Mouse (Mus musculus) gastrocnemius, adult 2 months (tissue): ENCODE measurements around the gene Nicn1. TPM values are rescaled to one million over a fixed set of nuclear protein-coding genes. Genes with fewer than 3 reads are reported as not detected.
"Not testable (repeated sequence)": the region's sequence is repeated elsewhere in the genome, so short reads cannot be mapped to it uniquely, and the experiment has no call there.

Experiments used
- DNase-seq: peaks from one replicate; pipeline ENCODE4 v3.0.0; 2022
- H3K27ac ChIP-seq: fragments of 200-600 bp; 2 replicates; pipeline ENCODE4 v1.8.1; 2022; ENCODE audit warnings: mild to moderate bottlenecking
- H3K4me3 ChIP-seq: fragments of 200-600 bp; 2 replicates; pipeline ENCODE4 v1.8.1; 2022; ENCODE audit warnings: mild to moderate bottlenecking, moderate library complexity
- CTCF ChIP-seq: fragments of 200-600 bp; IDR thresholded peaks from 2 replicates; pipeline ENCODE4 v1.8.1; 2022; ENCODE audit warnings: antibody characterized with exemption, mild to moderate bottlenecking, moderate library complexity
- intact Hi-C: fragments of 180-260 bp; cut with DNase I; formaldehyde crosslinking; loops from one replicate; pipeline ENCODE4 v1.15.1; 2025
- total RNA-seq, 2 experiments: library from RNA; stranded (reverse); gene quantifications; 2 replicates each; pipeline ENCODE4 v1.2.3; 2021

Gene Nicn1
- total RNA-seq, 2 experiments from 2014 or later, result 9.3 to 11.9 TPM

DNA sequence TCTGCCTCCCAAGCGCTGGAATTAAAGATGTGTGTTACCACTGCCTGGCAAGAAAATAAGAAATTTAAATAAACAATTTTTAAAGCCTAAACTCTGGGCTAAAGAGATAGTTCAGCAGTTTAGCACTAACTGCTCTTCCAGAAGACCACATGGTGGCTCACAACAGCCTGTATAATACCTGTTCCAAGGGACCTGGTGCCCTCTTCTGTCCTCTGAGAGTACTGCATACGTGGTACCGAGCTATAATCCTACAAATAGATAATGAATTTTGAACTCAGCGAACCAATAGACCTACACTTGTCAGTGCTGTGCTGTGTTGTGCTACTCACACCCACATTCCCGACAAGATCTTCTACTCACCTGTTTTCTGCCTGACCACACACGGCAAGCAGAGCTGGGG lies 5.8 kb upstream of the Nicn1 start:
- no peak overlapping the region for H3K4me3 ChIP-seq
- peak; percentile 98 for TF ChIP-seq CTCF
- intact Hi-C loops, result loop anchor here (1.0 kb wide), 2 partner anchors 83 to 189 kb away; no protein-coding TSS in a partner anchor
- H3K27ac ChIP-seq, result 0 out of 2 replicates have a peak overlapping the region, but pooled peaks have one; percentile 39
- peak; percentile 78 for DNase-seq

DNA sequence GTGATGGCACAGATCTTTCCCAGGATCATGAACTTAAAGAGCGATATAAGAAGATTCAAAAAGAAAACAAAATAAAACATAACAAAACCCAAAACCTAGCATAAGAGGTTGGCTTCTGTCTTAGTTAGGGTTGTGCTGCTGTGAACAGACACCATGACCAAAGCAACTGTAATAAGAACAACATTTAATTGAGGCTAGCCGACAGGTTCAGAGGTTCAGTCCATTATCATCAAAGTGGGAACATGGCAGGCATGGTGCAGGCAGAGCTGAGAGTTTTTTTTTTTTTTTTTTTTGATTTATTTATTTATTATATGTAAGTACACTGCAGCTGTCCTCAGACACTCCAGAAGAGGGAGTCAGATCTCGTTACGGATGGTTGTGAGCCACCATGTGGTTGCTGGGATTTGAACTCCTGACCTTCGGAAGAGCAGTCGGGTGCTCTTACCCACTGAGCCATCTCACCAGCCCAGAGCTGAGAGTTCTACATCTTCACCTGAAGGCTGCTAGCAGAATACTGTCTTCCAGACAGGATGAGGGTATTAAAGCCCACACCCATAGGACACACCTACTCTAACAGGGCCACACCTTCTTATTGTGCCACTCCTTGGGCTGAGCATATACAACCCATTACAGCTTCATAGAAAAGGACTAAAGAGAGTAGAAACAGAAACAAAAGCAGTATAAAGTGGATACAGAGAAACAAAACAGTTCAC lies 2.5 kb upstream of the Nicn1 start:
- not testable (repeated sequence) for H3K27ac ChIP-seq, DNase-seq, H3K4me3 ChIP-seq
- intact Hi-C loops, result loop anchor here (5.0 kb wide), 1 partner anchor 125 kb away; no protein-coding TSS in a partner anchor

DNA sequence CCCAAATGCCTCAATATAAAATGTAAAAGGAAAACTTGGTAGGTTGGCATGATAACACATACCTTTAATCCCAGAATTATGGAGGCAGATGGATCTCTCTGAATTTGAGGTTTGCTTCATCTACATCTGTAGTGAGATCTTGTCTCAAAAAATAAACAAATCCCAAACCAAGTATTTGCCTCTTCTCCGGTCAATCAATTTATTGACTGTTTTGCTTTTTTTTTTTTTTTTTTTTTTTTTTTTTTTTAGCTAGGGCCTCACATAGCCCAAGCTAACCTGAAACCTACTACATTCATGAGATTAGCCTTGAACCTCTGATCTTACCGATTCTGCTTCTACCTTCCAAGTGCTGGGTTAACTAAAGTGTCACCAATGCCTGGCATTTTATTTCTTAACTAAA lies 882 bp upstream of the Nicn1 start:
- H3K4me3 ChIP-seq, result no peak overlapping the region
- intact Hi-C loops, result loop anchor here (5.0 kb wide), 1 partner anchor 123 kb away; no protein-coding TSS in a partner anchor
- no peak for TF ChIP-seq CTCF
- H3K27ac ChIP-seq, result peak overlapping the region; percentile 91; the same call in 1 of the 2 replicates
- DNase-seq, result no peak

DNA sequence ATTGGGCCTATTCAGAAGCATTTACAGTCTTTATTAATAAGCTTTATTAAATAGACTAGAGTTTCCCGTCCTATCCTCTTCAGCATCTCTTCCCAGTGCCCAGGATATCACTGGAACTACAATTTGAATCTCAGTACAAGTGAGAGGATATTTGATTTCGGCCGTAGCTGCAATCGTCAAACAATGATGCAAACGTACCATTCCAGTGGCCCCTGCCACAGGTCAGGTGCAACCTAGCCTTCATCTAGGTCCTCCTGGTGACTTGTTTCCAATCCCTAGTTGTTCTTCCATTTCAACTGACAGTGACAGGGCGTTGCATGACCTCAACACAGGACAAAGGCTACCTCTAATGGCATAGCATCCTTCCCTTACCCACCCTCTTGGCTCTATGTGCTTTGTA lies 544 bp downstream of the Nicn1 start:
- no peak for DNase-seq
- intact Hi-C loops, result no loop called here
- no peak for TF ChIP-seq CTCF
- Histone ChIP-seq H3K27ac (peak overlapping the region; percentile 91), H3K4me3 (peak overlapping the region; percentile 79)

DNA sequence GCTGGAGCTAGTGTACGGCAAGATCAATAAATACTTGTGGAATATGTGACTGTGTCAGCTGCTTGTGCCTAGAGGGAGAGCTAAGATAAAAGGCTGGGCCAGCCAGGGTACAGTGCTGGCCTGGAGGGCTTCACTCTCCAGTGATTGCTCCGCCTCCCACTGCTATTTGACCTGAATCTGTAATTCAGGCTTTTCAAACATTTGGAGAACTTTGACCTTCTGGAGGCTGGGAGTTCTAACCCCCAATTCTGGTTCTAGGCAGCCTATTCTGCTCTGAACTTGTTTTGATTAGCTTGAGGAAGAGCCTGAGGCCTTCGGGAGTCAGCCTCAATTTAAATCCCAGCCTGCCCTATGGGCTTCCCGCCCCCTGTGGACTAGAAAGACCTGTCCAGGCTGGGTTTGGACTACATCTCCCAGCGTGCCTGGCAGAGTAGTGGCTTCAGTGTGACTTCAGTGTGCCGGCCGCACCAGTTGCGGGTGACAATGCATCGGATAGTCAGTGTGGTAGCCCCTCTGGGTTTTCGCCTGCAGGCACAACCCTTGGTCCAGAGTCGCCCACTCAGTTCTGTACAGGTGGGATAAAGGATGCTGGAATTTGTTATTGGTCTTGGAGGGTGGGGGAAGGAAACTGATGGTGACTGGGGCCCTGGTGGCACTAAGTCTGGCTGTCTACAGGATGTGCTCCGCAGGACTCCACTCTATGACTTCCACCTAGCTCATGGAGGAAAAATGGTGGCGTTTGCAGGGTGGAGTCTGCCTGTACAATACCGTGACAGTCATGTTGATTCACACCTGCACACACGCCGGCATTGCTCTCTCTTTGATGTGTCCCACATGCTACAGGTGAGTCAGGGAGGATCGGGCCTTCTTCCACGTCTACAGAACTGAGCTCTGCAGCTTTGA lies 6.5 kb downstream of the Nicn1 start, which contains the start of gene Amt:
Gene Amt, plus strand, starts transcription at position 401 of the 903 bp plus-strand sequence.
- Histone ChIP-seq H3K4me3 (peak within 1 kb of the TSS; percentile 41; the same call in 1 of the 2 replicates), H3K27ac (no peak within 1 kb of the TSS)
- TF ChIP-seq CTCF, result no peak
- no peak for DNase-seq
- intact Hi-C loops, result no loop called here

DNA sequence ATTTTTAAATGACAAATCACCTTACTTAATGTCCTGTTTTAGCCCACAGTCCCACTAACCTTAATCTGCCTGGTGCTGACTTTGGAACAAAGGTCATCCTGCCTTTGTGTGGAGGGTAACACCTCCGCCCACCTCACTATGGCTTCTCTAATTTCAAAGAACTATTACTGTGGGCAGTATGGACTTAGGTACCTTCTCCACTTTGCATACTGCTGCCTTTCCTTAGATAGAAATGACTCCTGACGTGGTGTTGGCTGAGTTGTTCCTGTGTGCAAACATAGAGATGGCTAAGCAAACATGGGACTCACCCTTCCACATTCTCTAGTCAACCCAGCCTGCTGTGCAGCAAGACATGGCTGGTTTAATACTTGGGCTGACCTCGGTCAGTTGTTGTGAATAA lies 11.6 kb downstream of the Nicn1 start:
- no peak for TF ChIP-seq CTCF
- Histone ChIP-seq H3K4me3 (no peak overlapping the region), H3K27ac (no peak overlapping the region)
- DNase-seq, result no peak
- intact Hi-C loops, result no loop called here

DNA sequence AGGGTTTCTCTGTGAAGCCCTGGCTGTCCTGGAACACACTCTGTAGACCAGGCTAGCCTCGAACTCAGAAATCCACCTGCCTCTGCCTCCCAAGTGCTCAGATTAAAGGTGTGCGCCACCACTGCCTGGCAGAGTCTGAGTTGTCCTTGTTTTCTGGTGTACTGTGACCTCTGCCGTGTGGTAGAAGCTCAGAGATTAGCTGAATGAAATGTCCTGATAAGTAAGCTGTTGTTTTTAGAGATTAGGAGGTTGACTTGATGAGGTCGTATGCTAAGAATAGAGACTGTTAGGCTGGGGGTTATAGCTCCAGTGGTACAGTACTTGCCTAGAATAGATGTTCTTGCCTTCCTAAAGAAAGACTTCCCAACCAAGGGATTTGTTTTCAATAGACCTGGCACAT lies 14.5 kb downstream of the Nicn1 start:
- H3K27ac ChIP-seq, result peak overlapping the region; percentile 100
- DNase-seq, result no peak
- peak overlapping the region; percentile 100 for H3K4me3 ChIP-seq
- TF ChIP-seq CTCF, result no peak
- intact Hi-C loops, result no loop called here

DNA sequence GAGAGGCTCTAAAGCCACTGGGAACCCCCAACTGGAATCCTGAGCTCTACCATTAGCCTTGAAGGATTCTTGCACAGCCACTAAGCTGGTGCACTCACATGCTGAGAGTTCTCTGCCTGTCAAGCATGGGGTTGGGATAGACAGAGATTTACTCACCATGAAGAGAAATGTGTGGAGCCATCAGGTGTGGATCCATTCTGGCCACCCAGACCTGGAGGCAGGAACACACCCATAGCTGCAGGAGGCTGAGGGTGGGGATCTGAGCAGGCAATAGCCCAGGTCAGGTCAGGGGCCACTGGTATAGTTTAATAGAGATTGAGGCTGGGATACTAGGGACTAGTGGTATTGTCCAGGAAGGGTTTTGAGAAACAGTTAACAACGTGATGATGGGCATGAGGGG lies 14.9 kb downstream of the Nicn1 start:
- no peak for TF ChIP-seq CTCF
- Histone ChIP-seq H3K4me3 (peak overlapping the region; percentile 100), H3K27ac (peak overlapping the region; percentile 100)
- DNase-seq, result peak; percentile 28
- intact Hi-C loops, result no loop called here

DNA sequence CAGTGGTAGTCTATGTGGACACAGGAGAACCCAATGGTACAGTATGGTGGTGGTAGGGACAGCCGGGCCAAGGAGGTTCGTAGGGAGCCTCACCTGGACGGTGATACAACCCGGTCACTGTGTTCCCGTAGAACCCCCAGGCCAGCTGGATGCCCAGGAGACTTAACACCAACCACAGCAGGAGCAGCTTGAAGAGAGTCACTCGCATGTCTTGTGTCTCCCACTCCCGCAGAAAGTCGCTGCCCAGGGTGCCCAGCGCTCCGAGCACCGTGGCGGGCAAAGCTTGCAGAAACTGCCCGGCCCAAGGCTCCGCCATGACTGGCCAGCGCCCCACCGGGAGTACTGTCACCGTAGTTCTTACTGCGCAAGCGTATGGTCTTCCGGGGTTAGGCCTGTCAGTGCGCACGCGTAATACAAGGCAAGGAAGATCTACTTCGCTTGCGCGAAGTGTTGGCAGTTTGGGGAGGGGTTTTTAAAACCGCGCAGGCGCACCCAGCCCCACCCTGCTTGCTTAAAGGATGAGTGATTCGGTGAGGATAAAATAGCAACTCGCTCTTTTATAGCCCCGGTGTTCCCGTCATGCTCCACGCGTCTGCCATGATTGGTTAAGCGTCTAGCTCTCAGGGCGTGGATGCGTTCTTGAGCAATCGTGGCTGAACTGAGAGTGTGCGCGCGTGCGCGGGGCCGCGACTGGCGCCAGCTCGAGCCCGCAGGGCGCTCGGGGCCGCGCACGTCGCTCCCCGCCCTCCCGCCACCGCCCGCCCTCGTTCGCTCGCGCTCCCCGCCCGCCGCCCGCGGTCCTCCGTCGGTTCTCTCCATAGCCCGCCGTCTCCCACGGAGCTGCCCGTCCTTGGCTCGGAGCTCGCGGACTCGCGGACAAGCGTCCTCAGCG lies 15.6 kb downstream of the Nicn1 start, which contains the start of the genes Rhoa and Tcta:
Gene Rhoa, plus strand, starts transcription at position 501 of the 892 bp plus-strand sequence.
Gene Tcta, minus strand, starts transcription at position 532 of the 892 bp plus-strand sequence.
- intact Hi-C loops, result loop anchor here (2.0 kb wide), 1 partner anchor 43 kb away; no protein-coding TSS in a partner anchor
- TF ChIP-seq CTCF, result no peak

DNA sequence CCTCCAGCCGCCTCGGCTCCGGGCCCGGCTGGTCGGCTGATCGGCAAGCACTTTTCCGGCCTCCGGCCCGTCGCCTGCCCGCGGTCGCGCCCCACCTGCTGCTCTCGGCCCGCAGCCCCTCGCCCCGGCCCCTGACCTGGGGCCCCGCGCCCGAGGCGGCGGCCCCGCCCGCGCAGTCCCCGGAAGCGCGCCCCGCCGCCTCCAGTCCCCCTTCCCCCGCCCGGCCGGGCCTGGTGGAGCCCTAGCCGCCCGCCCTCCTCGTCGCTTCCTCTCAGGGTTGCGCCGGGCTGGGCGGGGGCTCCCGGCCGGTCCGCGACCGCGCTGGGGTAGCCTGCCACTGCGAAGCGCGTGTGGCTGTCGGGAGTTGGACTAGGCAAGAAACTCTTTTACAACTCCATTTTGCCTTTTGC lies 16.3 kb downstream of the Nicn1 start:
- Histone ChIP-seq H3K27ac (peak overlapping the region; percentile 100), H3K4me3 (peak overlapping the region; percentile 100)
- intact Hi-C loops, result loop anchor here (2.0 kb wide), 1 partner anchor 42 kb away; no protein-coding TSS in a partner anchor
- peak; percentile 94 for DNase-seq
- TF ChIP-seq CTCF, result no peak

More for the DNA sequence above, 15.6 kb downstream of the Nicn1 start, which contains the start of the genes Rhoa and Tcta:
- peak; percentile 98 for DNase-seq
- peak within 1 kb of the TSS; percentile 100 for H3K27ac ChIP-seq
- peak within 1 kb of the TSS; percentile 100 for H3K4me3 ChIP-seq

DNA sequence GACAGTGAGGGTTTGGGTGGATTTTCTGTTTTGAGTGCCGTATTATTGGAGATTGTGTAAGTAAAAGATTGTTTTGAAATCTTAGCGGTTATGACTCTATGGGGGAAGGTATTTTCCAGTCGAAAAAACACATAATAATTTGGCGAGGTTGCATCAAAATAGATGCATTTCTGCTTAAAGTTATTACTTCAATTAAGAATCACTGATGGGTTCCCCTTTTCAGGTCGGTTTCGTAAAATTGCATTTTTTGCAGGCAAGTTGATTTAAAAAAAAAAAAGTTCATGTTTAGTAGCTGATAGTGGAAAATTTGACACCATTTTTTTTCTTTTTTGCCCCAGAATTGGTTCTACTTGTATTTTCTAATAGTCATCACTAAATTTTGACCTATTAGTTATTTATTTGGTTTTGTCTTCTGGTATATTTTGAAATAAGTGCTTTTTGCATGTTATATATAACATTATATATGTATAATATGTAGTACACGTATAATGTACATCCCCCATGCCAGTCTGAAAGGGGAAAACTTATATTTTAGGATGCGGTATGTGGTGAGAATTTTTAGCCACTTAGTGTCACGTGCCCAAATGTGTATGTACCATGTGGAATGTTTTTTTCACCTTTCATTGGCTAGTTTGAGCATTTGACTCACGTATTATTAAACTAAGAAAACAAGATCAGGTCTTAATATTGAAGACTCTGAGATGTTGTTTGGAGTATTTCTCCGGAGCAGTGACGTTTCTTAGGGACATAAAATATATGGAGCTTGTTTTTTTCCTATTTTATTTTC lies 17.0 kb downstream of the Nicn1 start:
- no peak for DNase-seq
- Histone ChIP-seq H3K4me3 (peak overlapping the region; percentile 100), H3K27ac (peak overlapping the region; percentile 100)
- TF ChIP-seq CTCF, result no peak
- intact Hi-C loops, result loop anchor here (2.0 kb wide), 1 partner anchor 42 kb away; no protein-coding TSS in a partner anchor
